ENCODE assay signal across 26 mouse cellular contexts in the genomic region with DNA sequence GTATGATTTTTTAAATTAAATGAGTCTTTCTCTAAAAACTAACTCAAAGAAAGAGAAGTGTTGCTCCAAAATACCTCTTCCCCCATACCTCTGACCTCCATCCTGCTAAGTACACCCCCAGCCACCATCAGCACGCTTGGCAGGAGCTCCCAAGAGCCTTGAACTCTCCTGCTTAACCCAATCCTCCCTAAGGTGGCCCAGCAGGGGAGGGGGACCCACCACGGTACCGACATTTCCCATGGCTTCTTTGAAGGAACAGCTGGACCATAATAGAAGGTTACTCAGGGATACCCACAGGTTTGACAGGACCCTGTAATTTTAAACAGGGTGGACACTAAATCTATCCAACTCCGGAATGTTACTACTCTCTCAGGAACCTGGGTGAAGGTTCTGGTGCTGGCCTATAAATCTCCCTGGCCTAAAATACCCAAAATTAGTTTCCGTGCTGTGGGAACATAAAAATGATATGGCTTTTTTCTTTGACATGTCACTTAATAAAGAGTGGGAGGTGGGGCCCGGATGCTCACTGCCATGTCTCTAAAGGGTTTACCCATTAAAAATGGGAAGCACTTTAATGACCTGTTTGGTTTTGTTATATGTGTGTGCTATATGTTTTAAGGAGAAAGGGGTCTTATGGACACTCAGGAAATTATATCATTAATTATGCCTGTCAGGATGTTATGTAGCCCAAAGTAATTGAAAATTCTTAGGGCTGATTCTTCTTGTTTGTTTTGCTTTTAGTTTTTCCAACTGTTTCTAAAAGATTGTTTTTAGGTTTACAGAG.
DNase-seq lines count a peak whose midpoint lies in the region; ATAC-seq and TF ChIP-seq lines count a peak whose summit lies in the region.
"Had no signal": no experiment of that assay in that cellular context is flagged by ENCODE, and none has a peak within 500 bp of the region (broad histone marks: within the 10 kb centered on the region; RNA-seq: fewer than 3 reads in every experiment).

No protein-coding gene starts in this region.

- no peaks in the 10 kb centered on the region for H3K36me3 ChIP-seq in kidney, embryonic 15.5 days
- no peaks in the 10 kb centered on the region for H3K36me3 ChIP-seq in kidney, adult 2 months (ENCODE audit: control insufficient read depth, insufficient read depth, low read length)
- H3K36me3 ChIP-seq in limb, embryonic 11.5 days (ENCODE audit: control insufficient read depth, insufficient read depth, low read length), result no peaks in the 10 kb centered on the region
- no peaks in the 10 kb centered on the region for H3K36me3 ChIP-seq in hindbrain, postnatal 0 days (ENCODE audit: insufficient read depth, low read length)
- no peaks in the 10 kb centered on the region for H3K36me3 ChIP-seq in thymus, adult 2 months (ENCODE audit: control insufficient read depth, insufficient read depth, low read length)
- H3K36me3 ChIP-seq: embryonic facial prominence, embryonic 12.5 days; embryonic facial prominence, embryonic 15.5 days; heart, embryonic 10.5 days; heart, embryonic 13.5 days had no signal

- H3K9ac ChIP-seq in kidney, embryonic 15.5 days, result no peak overlapping the region
- no peak overlapping the region for H3K9ac ChIP-seq in limb, embryonic 11.5 days (ENCODE audit: low read length)
- H3K9ac ChIP-seq in hindbrain, postnatal 0 days (replicated peaks; ENCODE audit: low read length), result no peak overlapping the region
- H3K9ac ChIP-seq: embryonic facial prominence, embryonic 12.5 days; embryonic facial prominence, embryonic 15.5 days; forebrain, postnatal 0 days; heart, embryonic 13.5 days; hindbrain, embryonic 14.5 days had no signal

- H3K4me1 ChIP-seq in kidney, embryonic 15.5 days, result peaks cover 24% of the 10 kb centered on the region
- no peaks in the 10 kb centered on the region for H3K4me1 ChIP-seq in kidney, adult 2 months (ENCODE audit: control insufficient read depth, insufficient read depth, low read length)
- H3K4me1 ChIP-seq in limb, embryonic 11.5 days (ENCODE audit: control insufficient read depth, insufficient read depth, low read length), result no peaks in the 10 kb centered on the region
- H3K4me1 ChIP-seq in hindbrain, postnatal 0 days (ENCODE audit: insufficient read depth, low read length), result no peaks in the 10 kb centered on the region
- H3K4me1 ChIP-seq in thymus, adult 2 months (replicated peaks; ENCODE audit: control insufficient read depth, insufficient read depth, low read length), result no peaks in the 10 kb centered on the region
- H3K4me1 ChIP-seq: embryonic facial prominence, embryonic 12.5 days; embryonic facial prominence, embryonic 15.5 days; heart, embryonic 10.5 days; heart, embryonic 13.5 days had no signal

- TF ChIP-seq CTCF in kidney, adult 2 months (conservative IDR thresholded peaks at IDR 0.05; ENCODE audit: insufficient read depth, insufficient read length, low read depth, low read length), result no peak
- TF ChIP-seq CTCF in hindbrain, postnatal 0 days (IDR thresholded peaks at IDR 0.05; ENCODE audit: low read depth), result no peak
- TF ChIP-seq CTCF in thymus, adult 2 months (IDR thresholded peaks at IDR 0.05; ENCODE audit: borderline replicate concordance, control insufficient read depth, extremely low read depth, insufficient read depth, low read length, poor library complexity), result no peak

- peak; percentile 94 for ATAC-seq in kidney, embryonic 15.5 days (replicated peaks; ENCODE audit: low FRiP score)
- ATAC-seq in limb, embryonic 11.5 days (ENCODE audit: insufficient number of reproducible peaks, low FRiP score, low TSS enrichment, low read depth), result 0 out of 2 replicates have a peak, but pooled peaks have one; percentile 35
- ATAC-seq in hindbrain, postnatal 0 days, result no peak
- ATAC-seq: CD4-positive, CD25-positive, alpha-beta regulatory T cell, adult 4 months; forebrain, embryonic 14.5 days; forebrain, postnatal 0 days had no signal

- H3K27ac ChIP-seq in kidney, embryonic 15.5 days, result 0 out of 2 replicates have a peak overlapping the region, but pooled peaks have one; percentile 48
- H3K27ac ChIP-seq in kidney, adult 2 months (ENCODE audit: insufficient read depth, low read depth, low read length), result no peak overlapping the region
- no peak overlapping the region for H3K27ac ChIP-seq in limb, embryonic 11.5 days (replicated peaks; ENCODE audit: low read depth, low read length)
- H3K27ac ChIP-seq in hindbrain, postnatal 0 days, result no peak overlapping the region
- H3K27ac ChIP-seq in thymus, adult 2 months (ENCODE audit: control insufficient read depth, insufficient read depth, low read length), result no peak overlapping the region
- H3K27ac ChIP-seq: embryonic facial prominence, embryonic 12.5 days; embryonic facial prominence, embryonic 15.5 days; heart, adult 2 months; heart, embryonic 10.5 days; heart, embryonic 13.5 days; hindbrain, embryonic 14.5 days had no signal

- no peak overlapping the region for H3K4me3 ChIP-seq in kidney, embryonic 15.5 days (replicated peaks)
- H3K4me3 ChIP-seq in kidney, adult 2 months (ENCODE audit: insufficient read depth, low read depth, low read length), result no peak overlapping the region
- no peak overlapping the region for H3K4me3 ChIP-seq in limb, embryonic 11.5 days (ENCODE audit: low read depth, low read length)
- H3K4me3 ChIP-seq in hindbrain, postnatal 0 days (ENCODE audit: low read length), result no peak overlapping the region
- H3K4me3 ChIP-seq in thymus, adult 2 months (ENCODE audit: control insufficient read depth, insufficient read depth, low read length), result no peak overlapping the region
- H3K4me3 ChIP-seq: embryonic facial prominence, embryonic 12.5 days; embryonic facial prominence, embryonic 15.5 days; heart, adult 2 months; heart, embryonic 10.5 days; heart, embryonic 13.5 days had no signal

- H3K27me3 ChIP-seq in kidney, embryonic 15.5 days, result no peaks in the 10 kb centered on the region
- no peaks in the 10 kb centered on the region for H3K27me3 ChIP-seq in kidney, adult 2 months (replicated peaks; ENCODE audit: control insufficient read depth, insufficient read depth, low read length)
- H3K27me3 ChIP-seq in limb, embryonic 11.5 days (ENCODE audit: control insufficient read depth, insufficient read depth, low read length), result no peaks in the 10 kb centered on the region
- H3K27me3 ChIP-seq in hindbrain, postnatal 0 days (ENCODE audit: insufficient read depth, low read length), result no peaks in the 10 kb centered on the region
- no peaks in the 10 kb centered on the region for H3K27me3 ChIP-seq in thymus, adult 2 months (ENCODE audit: control insufficient read depth, insufficient read depth, low read length)
- H3K27me3 ChIP-seq: embryonic facial prominence, embryonic 15.5 days had no signal

- H3K4me2 ChIP-seq in kidney, embryonic 15.5 days, result no peak overlapping the region
- H3K4me2 ChIP-seq in limb, embryonic 11.5 days (ENCODE audit: low read depth, severe bottlenecking), result no peak overlapping the region
- no peak overlapping the region for H3K4me2 ChIP-seq in hindbrain, postnatal 0 days (ENCODE audit: low read depth, low read length)
- H3K4me2 ChIP-seq: embryonic facial prominence, embryonic 12.5 days; embryonic facial prominence, embryonic 15.5 days; heart, embryonic 13.5 days; hindbrain, embryonic 14.5 days had no signal

- no peaks in the 10 kb centered on the region for H3K9me3 ChIP-seq in kidney, embryonic 15.5 days (replicated peaks)
- no peaks in the 10 kb centered on the region for H3K9me3 ChIP-seq in limb, embryonic 11.5 days (ENCODE audit: control insufficient read depth, low read length)
- no peaks in the 10 kb centered on the region for H3K9me3 ChIP-seq in hindbrain, postnatal 0 days (ENCODE audit: low read length)
- H3K9me3 ChIP-seq: embryonic facial prominence, embryonic 12.5 days; embryonic facial prominence, embryonic 15.5 days; heart, embryonic 10.5 days; heart, embryonic 13.5 days had no signal

- 21% methylated on average over 6 of the region's 6 CpGs for WGBS in kidney, embryonic 15.5 days
- 42% methylated on average over 6 of the region's 6 CpGs for WGBS in kidney, adult 2 months
- WGBS in limb, embryonic 11.5 days, result 31% methylated on average over 6 of the region's 6 CpGs
- WGBS in hindbrain, postnatal 0 days, result 73% methylated on average over 6 of the region's 6 CpGs
- WGBS in thymus, adult 2 months, result 77% methylated on average over 6 of the region's 6 CpGs

- no peak for TF ChIP-seq POLR2A in kidney, adult 2 months (IDR thresholded peaks at IDR 0.05; ENCODE audit: low read depth, low read length)
- TF ChIP-seq POLR2A in thymus, adult 2 months (IDR thresholded peaks at IDR 0.05; ENCODE audit: control insufficient read depth, extremely low read depth, insufficient read depth, low read length, poor library complexity), result no peak

- DNase-seq in kidney, adult 2 months, result no peak
- DNase-seq in kidney, postnatal 4 days, result peak; percentile 38 to 44
- DNase-seq in kidney, postnatal 14 days, result no peak
- DNase-seq in hindlimb bud, embryonic 11.5 days (ENCODE audit: extremely low spot score, low read depth, low spot score), result peak; percentile 31
- peak; percentile 28 for DNase-seq in limb, embryonic 11.5 days (ENCODE audit: low spot score)
- DNase-seq in hindbrain, postnatal 0 days (ENCODE audit: low spot score), result no peak
- DNase-seq in thymus, adult 2 months, result no peak
- DNase-seq: adrenal gland, adult 2 months; adrenal gland, postnatal 14 days; cerebellum, adult 11 months; cerebellum, adult 2 months; cerebellum, postnatal 10 days; cerebellum, postnatal 36 days; forebrain, postnatal 0 days; gastrocnemius, postnatal 36 days; heart, adult 2 months; heart, postnatal 14 days; heart, postnatal 4 days had no signal

Comparison
In these comparisons a context has a peak if more than half of its experiments do, and no peak if none do; other contexts are left out.
1. DNase-seq: peak in kidney, postnatal 4 days (2 of 2), hindlimb bud, embryonic 11.5 days (single experiment) and limb, embryonic 11.5 days (single experiment); none in kidney, adult 2 months (single experiment), kidney, postnatal 14 days (single experiment), hindbrain, postnatal 0 days (single experiment) and thymus, adult 2 months (single experiment).